Mouse (Mus musculus) E14TG2a.4 (cell line): ENCODE results near the gene Zfp784.

Experiments
- CTCF ChIP-seq: conservative IDR thresholded peaks from 2 replicates; pipeline ENCODE4 v1.5.1; 2014; ENCODE audit warnings: low read length
- NANOG ChIP-seq: IDR thresholded peaks from 2 replicates; pipeline ENCODE4 v1.6.1; 2014; ENCODE audit warnings: borderline replicate concordance, low read length, mixed read lengths
- POU5F1 ChIP-seq: IDR thresholded peaks from 2 replicates; pipeline ENCODE4 v1.6.1; 2014; ENCODE audit warnings: low read length, borderline replicate concordance

DNA sequence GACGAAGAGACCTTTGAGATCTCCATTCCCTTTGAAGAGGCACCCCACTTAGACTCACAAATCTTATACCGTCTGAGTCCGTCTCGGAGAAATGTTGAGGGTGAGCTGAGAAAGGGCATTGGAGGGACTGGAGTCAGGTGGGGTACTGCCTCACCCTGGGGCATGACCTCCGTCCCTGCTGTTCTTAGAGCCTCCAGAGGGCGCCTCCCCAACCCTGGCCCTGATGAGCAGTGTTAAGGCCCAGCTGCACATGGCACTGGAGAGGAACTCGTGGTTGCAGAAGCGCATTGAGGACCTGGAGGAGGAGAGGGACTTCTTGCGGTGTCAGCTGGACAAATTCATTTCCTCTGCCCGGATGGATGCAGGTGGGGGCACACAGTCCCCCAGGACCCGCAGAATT lies 19.6 kb upstream of the Zfp784 start:
- TF ChIP-seq CTCF (peak; percentile 18; the same call in 1 of the 2 replicates), POU5F1 (no peak), NANOG (no peak)
